Mouse (Mus musculus): ENCODE data around the gene Plxnb1.

- TF ChIP-seq CTCF (IDR thresholded peaks at IDR 0.05; ENCODE audit: control insufficient read depth, insufficient read depth, insufficient replicate concordance, low read depth, low read length) (no peak), POLR2A (IDR thresholded peaks at IDR 0.05; ENCODE audit: control insufficient read depth, low read depth, low read length) (no peak)
Observed at GRCm38 (mm10) chr9:109049996-109050673, 45.1 kb upstream of the Plxnb1 start.
